Mouse (Mus musculus) spleen, adult 2 months (tissue): Measurements from ENCODE around the gene Clhc1.

ENCODE experiments used
- CTCF ChIP-seq: fragments of 200-500 bp; IDR thresholded peaks from 2 replicates; pipeline ENCODE4 v1.5.1; 2011; ENCODE audit warnings: mild to moderate bottlenecking, inconsistent platforms; ENCODE audit not compliant: insufficient read depth, insufficient read length, insufficient replicate concordance; ENCODE audit errors: extremely low read depth
- POLR2A ChIP-seq: fragments of 200-500 bp; IDR thresholded peaks from 2 replicates; pipeline ENCODE4 v1.6.1; 2011; ENCODE audit warnings: low read depth, low read length, inconsistent platforms

- TF ChIP-seq CTCF (no peak), POLR2A (no peak)
Observed at GRCm38 (mm10) chr11:29503948-29504893, 43.5 kb upstream of the Clhc1 start.
